Mouse (Mus musculus) adrenal gland, postnatal 36 days (tissue): ENCODE data around the gene Ccdc78. TPM values are rescaled to one million over a fixed set of nuclear protein-coding genes. Genes with fewer than 3 reads are reported as not detected.

Experiments used
- DNase-seq, 2 experiments: peaks; one replicate each; pipeline ENCODE4 v3.0.0; 2021; ENCODE audit warnings: mixed read lengths in 1 of 2
- microRNA-seq: library from miRNA; unstranded; fragments of <30 nt; microRNA quantifications from one replicate; pipeline ENCODE4 v1.2.0, GENCODE M21; 2021
- total RNA-seq, 2 experiments: library from RNA; stranded (reverse); gene quantifications; 2 replicates each; pipeline ENCODE4 v1.2.3; 2021

The Ccdc78 gene
- total RNA-seq, 2 experiments from 2014 or later: not detected

- peak; percentile 100 for DNase-seq
Observed at GRCm38 (mm10) chr17:25832436-25833290, 46.3 kb downstream of the Ccdc78 start.

DNA sequence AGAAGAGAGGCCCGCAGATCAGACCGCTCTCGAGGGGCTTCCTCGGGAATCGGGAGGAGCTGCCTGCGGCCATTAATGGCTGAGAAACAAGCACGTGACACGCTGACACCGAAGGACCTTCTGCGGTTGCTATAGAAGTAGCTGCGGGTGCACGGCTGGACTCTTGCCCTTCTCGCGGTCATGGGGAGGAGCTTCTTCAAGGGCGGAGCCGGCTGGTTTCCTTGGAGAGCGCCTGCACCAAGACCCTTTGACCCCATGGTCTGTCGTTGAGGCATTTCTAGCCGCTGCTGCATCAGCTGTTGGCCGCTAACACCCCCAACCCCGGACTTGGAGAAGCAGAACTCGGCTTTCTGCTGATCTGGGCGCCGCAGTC, 46.9 kb downstream of the Ccdc78 start, which contains the start of gene Stub1:
Stub1 (minus strand) TSS at position 114 of the 373 bp plus-strand sequence.
- DNase-seq: peak; percentile 95

- peak in 1 of 2 experiments; percentile 71 for DNase-seq
Observed at GRCm38 (mm10) chr17:25833961-25834594, 47.7 kb downstream of the Ccdc78 start.

DNA sequence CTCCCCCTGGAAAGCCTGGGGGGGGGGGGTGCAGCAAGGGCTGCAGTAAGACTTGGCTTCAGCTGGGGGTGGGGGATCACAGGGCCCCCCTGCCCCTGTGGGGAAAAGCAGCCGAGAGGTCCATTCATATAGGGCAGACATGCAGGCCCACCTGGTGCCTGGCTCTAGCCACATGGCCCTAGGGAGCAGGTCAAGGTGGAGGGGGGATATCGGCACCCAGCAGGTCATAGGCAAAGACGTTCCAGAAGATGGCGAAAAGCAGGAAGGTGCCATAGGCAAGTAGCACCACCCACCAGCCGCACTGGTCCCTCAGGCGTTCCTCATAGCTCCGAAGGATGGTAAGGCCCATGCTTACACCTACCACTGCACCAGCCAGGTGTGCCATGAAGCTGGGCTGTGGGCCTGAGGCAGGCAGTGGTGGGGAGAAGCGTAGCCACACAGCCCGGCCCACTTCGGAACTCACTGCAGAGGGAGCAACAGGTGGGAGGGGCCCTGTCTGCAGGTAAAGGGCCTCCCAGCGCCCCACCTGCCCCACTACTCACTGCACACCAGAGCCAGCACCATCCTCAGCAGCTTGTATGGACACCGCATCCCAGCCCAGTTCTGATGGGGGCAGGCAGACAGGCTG, 48.3 kb downstream of the Ccdc78 start:
- no peak for DNase-seq

GRCm38 (mm10) chr17:25835301-25835700, 48.9 kb downstream of the Ccdc78 start:
- no peak for DNase-seq

DNA sequence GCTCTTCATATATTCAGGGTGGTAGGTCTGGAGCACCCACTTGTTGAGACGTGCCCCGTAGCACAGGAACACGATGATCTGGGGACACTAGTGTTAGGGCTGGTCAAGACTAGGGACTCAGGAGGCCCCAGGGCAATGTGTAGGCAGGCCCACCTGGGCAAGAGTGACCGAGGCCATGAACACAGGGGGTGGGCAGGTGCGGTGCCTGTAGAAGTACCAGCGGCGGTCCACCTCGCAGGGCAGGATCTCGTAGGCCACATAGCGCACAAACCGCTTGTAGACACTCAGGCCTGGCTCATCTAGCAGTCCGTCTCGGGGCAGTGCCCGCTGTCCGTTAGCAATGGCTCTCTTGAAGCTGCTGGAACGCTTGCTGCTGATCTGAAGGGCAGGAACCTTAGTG, 49.4 kb downstream of the Ccdc78 start:
- no peak for DNase-seq

- DNase-seq: peak; percentile 28 to 34
Observed at GRCm38 (mm10) chr17:25836397-25837075, 50.2 kb downstream of the Ccdc78 start.

DNA sequence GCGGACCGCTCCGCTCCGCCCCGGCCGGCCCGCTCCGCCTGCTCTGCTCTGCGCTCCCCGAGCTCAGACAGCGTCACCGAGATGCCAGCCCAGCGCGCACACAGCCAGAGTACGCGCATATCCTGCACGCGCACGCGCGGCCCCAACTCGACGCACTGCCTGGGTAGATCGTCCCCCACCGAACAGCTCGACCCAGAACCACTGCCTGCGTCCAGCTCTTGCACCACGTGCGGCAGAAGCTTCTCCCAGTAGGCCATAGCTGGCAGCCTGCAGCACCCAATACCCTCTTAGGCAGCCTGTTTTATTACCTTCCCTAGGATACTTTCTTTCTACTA, 50.7 kb downstream of the Ccdc78 start, which contains the start of gene Rhbdl1:
Rhbdl1 (minus strand) TSS at position 220 of the 335 bp plus-strand sequence.
- DNase-seq: peak; percentile 87 to 90

DNA sequence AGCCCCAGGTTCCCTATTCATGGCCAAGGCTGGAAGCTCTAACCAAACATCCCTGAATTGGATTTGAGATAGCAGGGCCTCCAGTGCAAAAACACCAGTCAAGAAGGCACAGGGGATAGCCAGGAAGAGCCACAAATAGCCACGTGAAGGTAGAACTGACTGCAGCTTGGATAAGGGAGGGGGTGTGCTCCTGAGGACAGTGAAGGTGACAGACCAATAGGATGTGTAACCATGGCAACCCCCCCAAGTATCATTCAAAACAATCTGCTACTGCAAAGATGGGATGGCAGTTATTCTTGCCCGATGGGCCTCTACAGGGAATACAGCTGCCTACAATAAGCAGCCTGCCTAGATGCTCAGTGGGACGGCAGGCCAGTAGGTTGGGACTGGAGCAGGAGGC, 51.2 kb downstream of the Ccdc78 start:
- DNase-seq: no peak

DNA sequence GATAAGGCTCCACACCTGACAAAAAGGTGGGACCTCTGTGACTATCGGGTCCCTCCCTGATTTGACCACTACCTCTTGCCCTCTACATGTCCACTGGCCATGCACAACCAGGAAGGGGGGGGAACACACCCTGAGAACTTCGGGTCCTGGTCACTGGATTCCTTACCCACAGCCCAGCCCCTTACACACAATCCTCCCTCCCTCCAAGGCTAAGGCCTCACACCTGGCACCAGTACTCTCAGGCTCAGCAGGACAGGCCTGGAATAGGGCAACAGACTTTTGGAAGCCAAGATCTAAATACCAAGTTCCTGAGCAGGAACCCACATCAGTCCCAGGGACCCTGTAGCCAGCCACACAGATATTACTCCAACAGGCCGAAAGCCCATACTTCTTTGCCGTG, 52.5 kb downstream of the Ccdc78 start:
- no peak for DNase-seq

DNA sequence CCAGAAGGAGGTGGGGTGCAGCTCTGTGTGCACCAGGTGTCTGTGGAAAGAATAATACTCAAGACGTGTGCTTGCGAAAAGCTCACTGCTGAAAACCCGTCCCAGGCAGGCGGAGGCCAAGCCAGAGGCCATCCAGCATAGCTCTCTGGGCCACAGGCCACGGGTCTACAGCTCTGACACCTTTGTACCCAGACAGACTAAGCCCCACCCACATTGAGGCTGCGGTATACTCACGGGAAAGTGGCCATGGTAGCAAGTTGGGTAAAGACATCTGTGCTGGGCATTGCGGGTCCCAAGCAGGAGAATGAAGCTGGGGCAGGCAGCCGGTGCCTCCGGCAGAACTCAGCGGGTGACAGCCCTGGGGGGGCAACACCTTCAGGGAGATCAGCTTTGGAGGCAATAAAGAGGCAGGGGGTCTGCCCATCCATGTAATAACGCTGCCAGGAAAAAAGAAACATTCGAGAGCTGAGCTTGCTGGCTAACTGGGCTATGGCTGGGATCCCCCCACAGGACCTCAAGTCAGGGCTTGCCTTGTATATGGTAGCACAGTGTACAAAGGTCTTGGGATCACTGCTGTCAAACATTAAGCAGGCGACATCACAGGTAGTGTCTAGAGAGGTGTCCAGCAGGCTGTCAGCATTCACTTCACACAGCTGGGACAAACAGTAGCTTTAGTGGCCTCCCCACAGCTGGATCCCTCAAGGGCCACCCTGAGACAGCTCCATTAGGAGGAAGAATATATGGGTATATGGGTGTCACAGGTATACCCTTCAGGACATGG, 53.3 kb downstream of the Ccdc78 start:
- DNase-seq: no peak

Small RNA genes lying within 50 kb of the gene (microRNA-seq; reads per million reads assigned to microRNA genes)
- gene Gm25083: not detected
- gene Mir3082: 2.0 reads per million
- not detected for gene Mir6966

Other genes starting within 250 kb of the Ccdc78 start
- 1 to 10 TPM; 1.3 to 2.5 TPM for gene Sox8, start 215.9 kb upstream of the Ccdc78 start, total RNA-seq
- gene Lmf1, start 207.5 kb upstream of the Ccdc78 start, total RNA-seq: 10 to 100 TPM; 29.6 to 37.9 TPM
- 1 to 10 TPM; 1.7 to 2.3 TPM for gene Gng13, start 69.4 kb upstream of the Ccdc78 start, total RNA-seq
- gene Chtf18, start 59.2 kb upstream of the Ccdc78 start, total RNA-seq: 1 to 10 TPM; 3.6 to 4.0 TPM
- 10 to 100 TPM; 12.5 to 13.4 TPM for gene Rpusd1, start 58.9 kb upstream of the Ccdc78 start, total RNA-seq
- not detected for gene Mslnl, start 50.5 kb upstream of the Ccdc78 start, total RNA-seq
- 1 to 10 TPM; 5.5 to 8.2 TPM for gene Msln, start 32.2 kb upstream of the Ccdc78 start, total RNA-seq
- gene Narfl, start 12.8 kb upstream of the Ccdc78 start, total RNA-seq: 10 to 100 TPM; 26.0 to 31.0 TPM
- 10 to 100 TPM; 17.6 to 32.8 TPM for gene Haghl, start 907 bp upstream of the Ccdc78 start, total RNA-seq
- gene Fam173a, start 6.3 kb downstream of the Ccdc78 start, total RNA-seq: 10 to 100 TPM; 76.7 to 85.4 TPM
- not detected for gene AC134908.4, start 9.1 kb downstream of the Ccdc78 start, total RNA-seq
- gene Metrn, start 10.6 kb downstream of the Ccdc78 start, total RNA-seq: 10 to 100 TPM; 24.5 to 27.7 TPM
- 10 to 100 TPM; 19.4 to 34.2 TPM for gene Fbxl16, start 22.5 kb downstream of the Ccdc78 start, total RNA-seq
- 10 to 100 TPM; 16.6 to 20.8 TPM for gene Wdr24, start 37.0 kb downstream of the Ccdc78 start, total RNA-seq
- 10 to 100 TPM; 87.8 to 93.9 TPM for gene Jmjd8, start 42.3 kb downstream of the Ccdc78 start, total RNA-seq
- 100 to 1,000 TPM; 167 to 173 TPM for gene Stub1, start 46.8 kb downstream of the Ccdc78 start, total RNA-seq
- 10 to 100 TPM; 17.4 to 20.3 TPM for gene Rhbdl1, start 50.7 kb downstream of the Ccdc78 start, total RNA-seq
- gene Gm20683, start 55.2 kb downstream of the Ccdc78 start, total RNA-seq: 10 to 100 TPM in 1 of 2 experiments, 1 to 10 TPM in 1; 9.5 to 13.3 TPM
- 100 to 1,000 TPM in 1 of 2 experiments, 10 to 100 TPM in 1; 97.2 to 104 TPM for gene Rhot2, start 58.3 kb downstream of the Ccdc78 start, total RNA-seq
- 10 to 100 TPM; 12.9 to 15.6 TPM for gene Wdr90, start 74.9 kb downstream of the Ccdc78 start, total RNA-seq
- 100 to 1,000 TPM; 340 to 398 TPM for gene Mcrip2, start 82.2 kb downstream of the Ccdc78 start, total RNA-seq
- 100 to 1,000 TPM; 106 to 124 TPM for gene Mettl26, start 88.5 kb downstream of the Ccdc78 start, total RNA-seq
- 1 to 10 TPM in 1 of 2 experiments, under 1 TPM in 1; 0.99 to 1.2 TPM for gene Wfikkn1, start 94.3 kb downstream of the Ccdc78 start, total RNA-seq
- gene Rab40c, start 133.1 kb downstream of the Ccdc78 start, total RNA-seq: 10 to 100 TPM; 20.6 to 46.0 TPM
- gene Pigq, start 158.4 kb downstream of the Ccdc78 start, total RNA-seq: 100 to 1,000 TPM in 1 of 2 experiments, 10 to 100 TPM in 1; 96.8 to 117 TPM
- gene Nhlrc4, start 158.4 kb downstream of the Ccdc78 start, total RNA-seq: not detected
- not detected for gene A930017K11Rik, start 166.0 kb downstream of the Ccdc78 start, total RNA-seq
- gene Capn15, start 199.2 kb downstream of the Ccdc78 start, total RNA-seq: 10 to 100 TPM; 16.7 to 23.8 TPM